Mouse (Mus musculus): ENCODE results near the gene Speer4f2. TPM values are rescaled to one million over a fixed set of nuclear protein-coding genes. Genes with fewer than 3 reads are reported as not detected.

Speer4f2 gene
- polyA plus RNA-seq, 1 experiment: not detected

GRCm38 (mm10) chr5:17402330-17403125 lies 29.5 kb downstream of the Speer4f2 start:
- no peaks in the 10 kb centered on the region; the same call in 1 of the 2 replicates for H3K4me1 ChIP-seq (ENCODE audit: control insufficient read depth)
- no peak for TF ChIP-seq GATA1 (IDR thresholded peaks at IDR 0.05; ENCODE audit: low read length)
- TF ChIP-seq TAL1 (IDR thresholded peaks at IDR 0.05; ENCODE audit: low read length): no peak
- H3K9me3 ChIP-seq (ENCODE audit: control insufficient read depth, low read length): no peaks in the 10 kb centered on the region
- no peaks in the 10 kb centered on the region for H3K27me3 ChIP-seq (ENCODE audit: control insufficient read depth)
- H3K4me3 ChIP-seq (replicated peaks): no peak overlapping the region
- no peaks in the 10 kb centered on the region for H3K36me3 ChIP-seq (ENCODE audit: control insufficient read depth)

GRCm38 (mm10) chr5:17403584-17403983 lies 30.6 kb downstream of the Speer4f2 start:
- Histone ChIP-seq H3K4me3 (replicated peaks) (no peak overlapping the region), H3K9me3 (ENCODE audit: control insufficient read depth, low read length) (no peaks in the 10 kb centered on the region), H3K36me3 (ENCODE audit: control insufficient read depth) (no peaks in the 10 kb centered on the region), H3K4me1 (ENCODE audit: control insufficient read depth) (no peaks in the 10 kb centered on the region; the same call in 1 of the 2 replicates), H3K27me3 (ENCODE audit: control insufficient read depth) (no peaks in the 10 kb centered on the region)
- TF ChIP-seq TAL1 (IDR thresholded peaks at IDR 0.05; ENCODE audit: low read length) (no peak), GATA1 (IDR thresholded peaks at IDR 0.05; ENCODE audit: low read length) (no peak)

GRCm38 (mm10) chr5:17408924-17409660 lies 36.1 kb downstream of the Speer4f2 start:
- H3K9me3 ChIP-seq (ENCODE audit: control insufficient read depth, low read length): no peaks in the 10 kb centered on the region
- H3K27me3 ChIP-seq (ENCODE audit: control insufficient read depth): no peaks in the 10 kb centered on the region
- TF ChIP-seq GATA1 (IDR thresholded peaks at IDR 0.05; ENCODE audit: low read length): no peak
- no peak for TF ChIP-seq TAL1 (IDR thresholded peaks at IDR 0.05; ENCODE audit: low read length)
- H3K4me1 ChIP-seq (ENCODE audit: control insufficient read depth): no peaks in the 10 kb centered on the region
- no peaks in the 10 kb centered on the region for H3K36me3 ChIP-seq (ENCODE audit: control insufficient read depth)
- H3K4me3 ChIP-seq (replicated peaks): no peak overlapping the region

GRCm38 (mm10) chr5:17417201-17417600 lies 44.2 kb downstream of the Speer4f2 start:
- Histone ChIP-seq H3K9me3 (ENCODE audit: control insufficient read depth, low read length) (no peaks in the 10 kb centered on the region), H3K27me3 (ENCODE audit: control insufficient read depth) (no peaks in the 10 kb centered on the region), H3K4me3 (replicated peaks) (no peak overlapping the region), H3K36me3 (ENCODE audit: control insufficient read depth) (no peaks in the 10 kb centered on the region), H3K4me1 (ENCODE audit: control insufficient read depth) (no peaks in the 10 kb centered on the region)
- TF ChIP-seq GATA1 (IDR thresholded peaks at IDR 0.05; ENCODE audit: low read length): no peak
- no peak for TF ChIP-seq TAL1 (IDR thresholded peaks at IDR 0.05; ENCODE audit: low read length)

GRCm38 (mm10) chr5:17419215-17419820 lies 46.3 kb downstream of the Speer4f2 start:
- Histone ChIP-seq H3K36me3 (ENCODE audit: control insufficient read depth) (no peaks in the 10 kb centered on the region), H3K4me1 (ENCODE audit: control insufficient read depth) (no peaks in the 10 kb centered on the region), H3K4me3 (replicated peaks) (no peak overlapping the region), H3K9me3 (ENCODE audit: control insufficient read depth, low read length) (no peaks in the 10 kb centered on the region), H3K27me3 (ENCODE audit: control insufficient read depth) (no peaks in the 10 kb centered on the region)
- TF ChIP-seq TAL1 (IDR thresholded peaks at IDR 0.05; ENCODE audit: low read length) (no peak), GATA1 (IDR thresholded peaks at IDR 0.05; ENCODE audit: low read length) (no peak)

- Histone ChIP-seq H3K9me3 (ENCODE audit: control insufficient read depth, low read length) (no peaks in the 10 kb centered on the region; the same call in 1 of the 2 replicates), H3K36me3 (ENCODE audit: control insufficient read depth) (no peaks in the 10 kb centered on the region), H3K27me3 (ENCODE audit: control insufficient read depth) (no peaks in the 10 kb centered on the region), H3K4me1 (ENCODE audit: control insufficient read depth) (no peaks in the 10 kb centered on the region), H3K4me3 (replicated peaks) (no peak overlapping the region)
- TF ChIP-seq TAL1 (IDR thresholded peaks at IDR 0.05; ENCODE audit: low read length) (no peak), GATA1 (IDR thresholded peaks at IDR 0.05; ENCODE audit: low read length) (no peak)
Measured at GRCm38 (mm10) chr5:17419921-17420320, 46.9 kb downstream of the Speer4f2 start.

- no peaks in the 10 kb centered on the region for H3K36me3 ChIP-seq (ENCODE audit: control insufficient read depth)
- no peaks in the 10 kb centered on the region for H3K27me3 ChIP-seq (ENCODE audit: control insufficient read depth)
- H3K4me3 ChIP-seq (replicated peaks): no peak overlapping the region
- no peaks in the 10 kb centered on the region; the same call in 1 of the 2 replicates for H3K9me3 ChIP-seq (ENCODE audit: control insufficient read depth, low read length)
- TF ChIP-seq GATA1 (IDR thresholded peaks at IDR 0.05; ENCODE audit: low read length): no peak
- no peak for TF ChIP-seq TAL1 (IDR thresholded peaks at IDR 0.05; ENCODE audit: low read length)
- no peaks in the 10 kb centered on the region for H3K4me1 ChIP-seq (ENCODE audit: control insufficient read depth)
Measured at GRCm38 (mm10) chr5:17422225-17422624, 49.2 kb downstream of the Speer4f2 start.

GRCm38 (mm10) chr5:17426930-17427329 lies 54.0 kb downstream of the Speer4f2 start:
- no peak overlapping the region for H3K4me3 ChIP-seq (replicated peaks)
- no peaks in the 10 kb centered on the region for H3K4me1 ChIP-seq (ENCODE audit: control insufficient read depth)
- H3K9me3 ChIP-seq (ENCODE audit: control insufficient read depth, low read length): no peaks in the 10 kb centered on the region; the same call in 1 of the 2 replicates
- H3K27me3 ChIP-seq (ENCODE audit: control insufficient read depth): no peaks in the 10 kb centered on the region
- no peak for TF ChIP-seq GATA1 (IDR thresholded peaks at IDR 0.05; ENCODE audit: low read length)
- TF ChIP-seq TAL1 (IDR thresholded peaks at IDR 0.05; ENCODE audit: low read length): no peak
- H3K36me3 ChIP-seq (ENCODE audit: control insufficient read depth): no peaks in the 10 kb centered on the region

Other genes starting within 250 kb of the Speer4f2 start
- not detected in 2 replicates for gene Speer4f1, start 102.9 kb downstream of the Speer4f2 start, polyA plus RNA-seq (2012)
- 0.05 TPM in 1 of 2 replicates, not detected in the other for gene Sema3c, start 201.1 kb downstream of the Speer4f2 start, polyA plus RNA-seq (2012)